Mouse (Mus musculus) erythroid progenitor cell, adult 5-6 weeks (primary cell): ENCODE results near the gene Tns4. TPM values are rescaled to one million over a fixed set of nuclear protein-coding genes. Genes with fewer than 3 reads are reported as not detected.

Experiments
- ATAC-seq: replicated peaks from 2 replicates; pipeline ENCODE4 v1.8.0; 2016; ENCODE audit warnings: moderate number of reproducible peaks, mild to moderate bottlenecking, moderate TSS enrichment, inconsistent platforms; ENCODE audit not compliant: poor library complexity, low FRiP score, severe bottlenecking
- total RNA-seq, 2 experiments: library from RNA; stranded (forward) in 1 of 2; stranded (reverse) in 1 of 2; fragments of 150-400 nt in 1 of 2; fragments of 186-747, 209-891 nt in 1 of 2; gene quantifications; 2 replicates each; pipeline versions ENCODE4 v1.2.3 to v1.2.4; 2015 to 2017; ENCODE audit warnings: low replicate concordance in 2 of 2

Gene Tns4
- total RNA-seq, 2 experiments from 2014 or later, result 2.6 TPM; not detected in 1

- no peak for ATAC-seq
These were observed 26.4 kb downstream of the Tns4 start for GRCm38 (mm10) chr11:99062661-99063060.

- no peak for ATAC-seq
These were observed 28.7 kb downstream of the Tns4 start for GRCm38 (mm10) chr11:99060435-99060834.

- no peak for ATAC-seq
These were observed 33.3 kb downstream of the Tns4 start for GRCm38 (mm10) chr11:99055571-99056452.

- no peak for ATAC-seq
These were observed 34.0 kb downstream of the Tns4 start for GRCm38 (mm10) chr11:99055143-99055542.

GRCm38 (mm10) chr11:99047643-99048042, 41.5 kb downstream of the Tns4 start:
- ATAC-seq, result no peak

- no peak for ATAC-seq
These were observed 42.0 kb downstream of the Tns4 start for GRCm38 (mm10) chr11:99047120-99047519.

- no peak for ATAC-seq
These were observed 43.8 kb downstream of the Tns4 start for GRCm38 (mm10) chr11:99045159-99045889.

- no peak for ATAC-seq
These were observed 44.8 kb downstream of the Tns4 start for GRCm38 (mm10) chr11:99044306-99044705.

- ATAC-seq, result no peak
These were observed 45.5 kb downstream of the Tns4 start for GRCm38 (mm10) chr11:99043632-99044031.

- no peak for ATAC-seq
These were observed 46.2 kb downstream of the Tns4 start for GRCm38 (mm10) chr11:99042834-99043431.

GRCm38 (mm10) chr11:99041841-99042780, 47.0 kb downstream of the Tns4 start:
- no peak for ATAC-seq

- no peak for ATAC-seq
These were observed 47.9 kb downstream of the Tns4 start, which contains the start of gene Igfbp4 for GRCm38 (mm10) chr11:99041051-99041729. Gene Igfbp4 (plus strand): TSS chr11:99041244.

GRCm38 (mm10) chr11:99040346-99040974, 48.6 kb downstream of the Tns4 start:
- no peak for ATAC-seq

- ATAC-seq, result peak; percentile 59
These were observed 49.3 kb downstream of the Tns4 start for GRCm38 (mm10) chr11:99039782-99040181.

- ATAC-seq, result no peak
These were observed 52.9 kb downstream of the Tns4 start for GRCm38 (mm10) chr11:99036254-99036653.

- ATAC-seq, result no peak
These were observed 53.8 kb downstream of the Tns4 start for GRCm38 (mm10) chr11:99035350-99035749.

GRCm38 (mm10) chr11:99026899-99027440, 62.1 kb downstream of the Tns4 start:
- no peak for ATAC-seq

- no peak for ATAC-seq
These were observed 63.2 kb downstream of the Tns4 start for GRCm38 (mm10) chr11:99025878-99026277.
